Mouse (Mus musculus) forelimb bud, embryonic 11.5 days (tissue): Measurements from ENCODE around the gene Tspan9.
A peak's percentile ranks its signal among the peaks of the same experiment; 100 is the strongest.

Experiments
- DNase-seq: peaks from one replicate; pipeline ENCODE4 v3.0.0-alpha.2; 2012; ENCODE audit warnings: low read depth, low spot score

The Tspan9 gene

DNA sequence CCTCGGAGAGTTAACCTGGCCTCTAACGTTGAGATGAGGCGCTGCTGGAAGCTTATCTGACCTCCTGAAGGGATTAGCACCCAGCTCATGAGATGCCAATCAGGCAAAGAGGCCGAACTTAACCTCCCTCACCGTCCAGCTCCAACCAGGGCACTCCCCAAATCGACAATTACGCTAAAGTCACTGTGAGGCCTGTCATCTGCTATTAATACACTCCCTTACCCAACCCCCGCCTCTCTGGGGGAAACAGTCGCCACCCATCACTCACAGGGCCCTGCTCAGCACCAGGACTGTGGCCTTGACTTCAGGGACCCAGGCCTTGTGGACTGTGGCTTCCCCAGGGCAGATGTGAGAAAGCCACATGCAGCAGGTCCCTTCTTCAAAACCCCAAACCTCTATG lies 157.0 kb downstream of the Tspan9 start:
- DNase-seq = no peak

DNA sequence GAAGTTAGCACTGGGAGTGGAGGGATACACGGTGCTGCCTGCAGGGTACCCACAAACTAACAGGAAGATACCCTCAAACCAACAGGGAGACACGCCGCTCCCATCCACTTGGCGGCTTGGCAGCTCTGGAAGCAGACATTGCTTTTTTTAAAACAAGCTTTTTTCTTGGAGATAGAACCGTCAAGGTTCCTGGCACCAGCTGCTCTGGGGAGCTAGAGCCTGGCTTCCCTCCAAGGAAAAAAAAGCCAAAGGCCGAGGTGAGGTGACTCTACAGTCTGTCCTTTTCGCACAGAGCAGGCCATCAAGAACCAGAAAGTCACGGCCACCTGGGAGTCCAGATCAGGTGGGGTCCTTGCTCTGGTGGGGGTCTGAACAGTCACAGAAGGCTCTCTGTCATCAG lies 162.2 kb downstream of the Tspan9 start:
- DNase-seq = no peak

DNA sequence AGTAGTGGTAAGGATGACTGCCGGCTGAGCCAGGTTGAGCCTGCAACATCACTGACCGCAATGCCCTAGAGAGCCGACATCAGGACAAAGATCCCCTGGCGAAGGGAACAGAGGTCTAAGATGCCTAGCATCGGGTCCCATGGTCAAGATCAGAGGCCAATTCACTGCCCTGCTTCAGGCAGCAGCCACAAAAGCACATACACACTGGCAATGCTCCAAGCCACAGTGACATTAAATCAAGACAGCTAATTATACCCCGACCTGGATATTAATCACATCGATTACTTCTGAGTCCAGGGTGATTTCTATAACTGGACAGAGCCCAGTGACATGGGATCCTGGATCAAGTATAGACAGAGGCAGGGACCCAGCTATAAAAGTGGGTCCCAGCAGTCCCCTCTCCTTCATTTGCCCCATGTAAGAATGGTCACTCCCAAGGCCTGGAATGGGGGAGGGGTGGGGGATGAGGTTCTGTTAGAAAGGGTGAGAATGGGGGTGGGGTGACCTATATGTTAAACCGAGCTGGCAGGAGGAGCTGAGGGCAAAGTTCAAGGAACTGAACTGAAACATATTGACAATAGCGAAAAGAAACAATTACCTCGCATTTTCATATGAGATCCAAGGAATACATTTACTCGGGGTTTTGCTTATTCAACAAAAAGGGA lies 162.9 kb downstream of the Tspan9 start:
- no peak for DNase-seq

DNA sequence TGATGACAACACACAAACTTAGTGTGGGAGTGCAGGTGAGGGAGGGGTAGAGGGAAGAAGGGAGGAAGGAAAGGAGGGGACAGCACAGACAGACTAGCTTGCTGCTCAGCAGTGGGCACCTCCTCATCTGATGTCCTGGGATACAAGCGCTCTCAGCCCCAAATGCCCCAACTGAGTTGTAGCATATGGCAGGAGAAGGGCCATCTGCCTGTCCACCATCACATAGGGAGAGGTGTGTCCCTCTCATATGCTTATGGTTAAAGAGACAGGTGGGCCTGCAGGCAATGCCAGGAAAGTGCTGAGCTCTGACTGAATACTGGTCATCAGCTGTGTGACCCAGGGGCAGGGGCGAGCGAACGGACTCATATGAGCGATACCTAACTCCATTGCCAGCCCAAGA lies 163.6 kb downstream of the Tspan9 start:
- no peak for DNase-seq

DNA sequence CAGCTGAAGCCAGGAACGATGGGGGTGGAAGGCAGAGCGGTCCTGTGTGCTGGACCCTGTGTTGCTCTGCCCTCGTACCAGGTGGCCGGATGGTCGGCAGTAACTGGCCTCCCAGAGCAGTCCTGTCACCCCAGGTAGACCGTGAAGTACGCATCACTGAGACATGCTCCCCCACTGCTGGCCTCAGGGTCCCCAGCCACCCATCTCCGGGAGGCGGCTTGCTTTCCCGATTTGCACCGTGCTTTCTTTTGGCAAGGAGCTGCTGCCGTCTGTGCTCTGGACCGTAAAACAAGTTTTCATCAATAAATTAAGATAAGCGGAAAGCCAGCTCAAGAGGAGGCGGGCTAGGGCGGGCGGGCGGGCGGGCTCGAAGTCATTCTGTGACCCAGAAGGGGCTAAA lies 164.5 kb downstream of the Tspan9 start:
- no peak for DNase-seq

DNA sequence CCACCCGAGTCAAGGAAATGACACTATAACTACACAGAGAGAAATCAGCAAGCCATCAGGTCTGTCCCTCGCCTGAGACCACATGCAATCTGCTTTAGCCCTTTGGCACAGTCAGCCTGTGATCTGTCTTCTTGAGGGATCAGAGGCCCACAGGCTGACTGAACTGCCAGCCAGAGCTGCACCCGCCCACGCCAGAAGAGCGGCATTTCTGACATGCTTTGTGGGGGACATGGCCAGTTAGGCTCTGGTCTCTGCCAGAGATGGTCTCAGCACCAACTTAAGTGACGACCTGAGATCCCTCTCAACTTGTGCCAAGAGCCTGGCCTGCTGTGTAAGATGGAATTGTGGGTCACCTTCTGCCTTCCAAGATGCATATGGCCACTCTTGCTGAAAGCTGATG lies 166.7 kb downstream of the Tspan9 start:
- DNase-seq = no peak

DNA sequence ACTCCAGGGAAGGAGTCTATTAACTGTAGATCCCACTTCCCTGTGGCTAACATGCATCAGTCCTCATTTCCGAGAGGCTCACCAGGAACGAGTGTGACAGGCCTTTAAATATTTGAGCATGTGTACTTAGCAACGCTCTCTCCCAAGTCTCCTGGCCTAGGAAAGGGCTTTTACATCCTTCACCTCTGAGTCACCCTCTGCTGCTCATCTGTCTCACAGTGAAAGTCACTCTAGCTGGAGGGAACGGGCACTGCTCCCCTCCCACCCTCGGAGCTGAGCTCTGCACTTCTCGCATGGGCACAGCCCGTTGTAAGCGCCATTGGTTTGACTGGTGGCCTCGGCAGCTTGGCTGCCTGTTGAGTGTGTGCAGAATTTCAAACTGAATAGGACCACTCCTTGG lies 169.4 kb downstream of the Tspan9 start:
- peak; percentile 65 for DNase-seq

DNA sequence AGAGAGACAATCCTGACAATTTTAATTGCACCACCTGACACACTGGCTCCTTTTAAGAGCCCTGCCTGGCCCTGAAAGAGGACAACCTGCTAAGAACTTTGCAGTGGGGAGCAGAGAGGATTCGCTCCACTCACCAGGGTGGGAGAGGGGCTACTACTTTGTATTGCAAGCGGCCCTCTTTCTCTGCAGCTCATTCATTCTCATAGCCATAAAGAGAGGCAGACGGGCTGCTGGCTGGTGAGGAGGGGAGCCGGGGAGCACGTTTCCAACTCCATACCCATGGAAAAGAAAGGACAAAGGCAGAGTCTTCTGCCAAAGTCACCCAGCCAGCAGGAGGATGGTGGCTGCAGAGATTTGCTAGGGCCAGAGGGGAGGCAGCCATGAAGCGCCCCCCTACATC lies 169.8 kb downstream of the Tspan9 start:
- DNase-seq = no peak

DNA sequence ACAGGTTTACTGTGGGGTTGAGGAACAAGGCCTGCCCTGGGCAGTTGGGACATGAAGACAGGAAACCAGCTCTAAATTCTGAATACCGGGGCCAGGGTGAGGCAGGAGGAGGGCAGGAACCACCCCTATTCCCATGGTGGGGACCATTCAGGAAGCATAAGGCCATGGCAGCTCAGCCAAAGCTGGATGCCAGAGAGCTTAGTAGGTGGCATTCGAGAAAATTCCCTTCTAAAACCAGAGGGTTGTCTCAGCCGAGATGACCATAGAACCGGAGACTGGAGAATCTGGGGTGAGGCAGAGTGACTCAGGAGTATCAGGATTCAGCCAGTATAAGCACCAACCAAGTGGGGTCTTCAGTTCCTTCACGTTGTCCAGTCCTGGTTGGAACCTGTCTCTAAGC lies 171.5 kb downstream of the Tspan9 start:
- DNase-seq = no peak

DNA sequence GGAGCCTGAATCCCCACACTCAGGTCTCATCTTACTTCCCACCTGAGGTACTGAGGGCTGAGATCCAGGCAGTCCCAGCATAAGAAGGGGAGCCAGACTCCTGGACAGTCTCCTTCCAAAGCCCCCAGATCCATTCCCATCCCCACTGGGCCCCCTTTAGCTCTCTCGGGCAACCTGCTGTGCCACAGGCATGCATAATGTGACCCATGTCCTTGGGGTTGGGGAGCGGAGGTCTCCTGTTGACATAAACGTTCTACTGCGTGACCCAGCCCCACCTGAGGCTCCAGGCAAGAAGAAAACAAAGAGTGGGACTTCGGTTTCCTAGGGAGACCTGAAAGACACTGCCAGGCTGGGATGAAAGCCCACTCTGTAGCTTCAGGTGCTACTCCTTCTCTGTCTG lies 172.5 kb downstream of the Tspan9 start:
- DNase-seq = no peak

DNA sequence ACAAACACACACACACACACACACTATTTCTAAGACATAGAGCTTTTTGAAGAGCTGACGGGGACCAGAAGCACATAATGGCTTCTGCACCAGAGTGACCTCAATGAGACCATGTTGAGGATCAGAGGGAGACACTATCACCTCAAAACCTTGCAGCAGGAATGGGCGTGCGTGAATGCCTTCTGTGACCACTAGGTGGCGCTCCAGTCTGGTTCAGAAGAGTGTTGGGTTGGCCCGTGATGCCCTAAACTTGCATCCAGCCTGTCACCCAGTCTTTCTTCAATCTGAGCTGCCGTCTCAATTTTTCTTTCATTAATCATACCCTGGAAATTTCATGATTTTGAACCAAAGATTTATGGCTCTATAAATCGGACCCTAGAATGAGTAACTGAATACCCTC lies 173.3 kb downstream of the Tspan9 start:
- peak; percentile 82 for DNase-seq

DNA sequence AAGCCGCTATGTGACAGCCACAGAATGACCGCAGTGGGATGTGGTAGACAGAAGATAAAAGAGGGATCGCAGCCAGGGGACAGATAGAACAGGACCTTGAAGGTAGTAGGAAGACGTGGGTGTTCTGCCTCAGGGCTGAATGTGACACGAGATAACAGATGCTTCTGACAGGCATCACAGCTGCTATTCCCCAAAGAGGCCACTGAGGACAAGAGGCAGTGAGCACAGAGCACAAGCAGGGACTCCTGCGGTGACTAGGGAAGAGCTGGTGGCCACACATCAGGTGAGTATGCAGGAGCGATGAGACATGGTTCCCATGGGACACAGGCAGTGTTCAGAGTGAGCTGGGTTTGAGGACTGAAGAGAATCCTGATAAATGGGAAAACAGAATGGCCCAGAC lies 173.7 kb downstream of the Tspan9 start:
- no peak for DNase-seq

DNA sequence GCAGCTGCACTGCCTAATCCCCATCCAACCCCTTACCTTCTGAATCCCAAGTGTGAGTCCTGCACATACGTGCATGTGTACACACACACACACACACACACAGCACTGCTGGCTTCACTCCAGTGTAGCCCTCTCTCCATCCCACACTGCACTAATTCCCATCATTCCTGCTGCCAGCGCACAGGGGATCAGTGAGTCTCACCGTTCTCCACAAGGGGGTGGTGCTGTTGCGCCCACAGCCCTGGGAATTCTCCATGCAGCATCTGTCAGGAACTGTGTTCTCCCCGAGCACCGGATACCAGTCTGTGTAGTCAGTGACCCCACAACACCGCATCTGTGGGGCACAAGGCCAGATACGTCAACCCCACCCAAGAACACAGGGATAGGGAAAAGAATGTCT lies 177.9 kb downstream of the Tspan9 start:
- DNase-seq = peak; percentile 24

DNA sequence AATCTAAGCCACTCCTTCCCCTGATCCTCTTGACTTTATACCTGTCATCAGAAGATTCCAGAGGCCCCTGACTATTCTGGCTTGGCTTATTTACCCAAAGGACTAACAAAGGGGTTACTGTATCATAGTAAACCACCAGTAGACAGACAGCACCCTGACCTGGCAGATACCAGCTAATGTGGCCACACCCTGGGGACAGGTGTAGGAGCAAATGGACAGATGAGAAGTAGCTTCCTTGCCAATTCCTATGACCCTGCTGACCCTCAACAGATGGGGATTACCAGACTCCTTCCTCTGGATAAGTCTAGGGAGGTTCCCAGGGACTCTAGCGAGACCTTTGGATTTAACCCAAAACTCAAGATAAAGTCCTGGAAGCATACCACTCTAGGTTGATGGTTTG lies 183.2 kb downstream of the Tspan9 start:
- DNase-seq = no peak

DNA sequence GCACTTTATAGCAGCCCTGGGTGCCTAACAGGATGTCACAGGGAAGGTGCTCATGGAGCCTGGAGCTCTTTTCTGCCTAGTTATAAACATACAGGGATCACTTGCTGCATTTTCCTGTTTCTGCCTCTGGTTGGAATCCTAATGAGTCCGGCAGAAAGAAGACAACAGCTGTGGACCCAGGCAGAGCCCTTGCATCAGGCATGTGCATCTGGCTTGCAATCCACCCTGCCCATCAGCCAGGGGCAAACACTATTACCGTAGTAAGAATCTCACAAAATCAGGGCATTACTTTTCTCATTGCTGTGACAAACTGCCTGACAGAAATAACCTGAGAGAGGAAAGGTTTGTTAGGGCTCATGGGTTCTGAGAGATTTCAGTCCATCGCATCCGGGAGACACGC lies 187.2 kb downstream of the Tspan9 start:
- no peak for DNase-seq

DNA sequence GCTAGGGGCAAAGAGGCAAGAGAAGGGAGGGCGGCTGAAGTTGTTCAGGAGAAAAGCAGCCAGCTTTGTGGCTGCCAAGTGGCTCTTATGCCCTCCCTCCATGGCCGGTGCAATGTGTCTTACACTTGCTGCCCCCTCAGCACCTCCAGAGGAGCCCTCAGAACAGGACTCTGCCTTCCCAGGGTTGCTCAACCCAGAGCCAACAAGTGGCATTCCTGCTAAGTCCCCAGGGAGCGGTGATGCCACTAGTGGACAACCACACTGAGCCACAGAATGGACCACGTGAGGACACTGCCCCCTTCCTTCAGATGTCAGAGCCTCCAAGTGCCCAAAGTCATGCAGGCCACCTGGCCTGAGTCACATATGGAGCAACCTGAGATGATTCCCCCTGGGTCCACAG lies 190.3 kb downstream of the Tspan9 start:
- no peak for DNase-seq

DNA sequence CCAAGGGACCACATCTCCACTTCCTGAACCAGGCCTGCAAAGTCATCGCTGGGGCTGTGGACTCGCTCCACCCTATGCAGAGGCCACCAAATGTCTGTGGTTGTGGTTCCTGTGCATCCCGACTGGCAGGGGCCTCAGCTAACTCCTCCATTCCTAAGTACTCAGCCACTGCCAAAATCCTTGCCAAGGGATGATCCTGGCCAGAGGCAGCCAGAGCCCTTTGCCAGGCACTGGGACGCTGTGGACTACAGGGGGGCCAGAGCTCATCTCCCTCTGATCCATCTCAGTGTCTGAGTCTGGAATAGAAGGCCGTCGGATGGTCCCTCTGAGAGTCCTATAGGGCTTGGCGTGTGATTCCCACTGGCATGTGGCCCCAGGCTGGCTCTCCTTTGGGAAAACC lies 193.5 kb downstream of the Tspan9 start:
- no peak for DNase-seq

DNA sequence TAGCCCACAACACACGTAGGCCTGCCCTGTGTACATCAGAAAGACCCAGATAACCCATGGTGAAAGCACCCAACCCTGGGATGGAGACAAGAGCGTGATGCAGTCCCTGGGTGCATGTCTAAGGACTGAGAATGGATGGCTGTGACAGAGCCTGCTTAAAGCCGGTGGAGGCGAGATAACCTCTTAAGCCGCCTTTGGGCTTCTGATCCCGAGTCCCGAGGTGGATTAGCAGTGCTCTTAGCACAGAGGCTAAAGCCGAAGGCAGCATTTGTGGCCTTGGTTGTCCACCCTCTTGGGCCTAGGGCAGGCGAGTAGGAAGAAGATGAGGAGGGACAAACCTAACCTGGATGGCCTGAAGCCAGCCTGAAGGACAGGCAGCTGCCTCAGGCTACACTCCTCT lies 194.7 kb downstream of the Tspan9 start:
- DNase-seq = no peak

DNA sequence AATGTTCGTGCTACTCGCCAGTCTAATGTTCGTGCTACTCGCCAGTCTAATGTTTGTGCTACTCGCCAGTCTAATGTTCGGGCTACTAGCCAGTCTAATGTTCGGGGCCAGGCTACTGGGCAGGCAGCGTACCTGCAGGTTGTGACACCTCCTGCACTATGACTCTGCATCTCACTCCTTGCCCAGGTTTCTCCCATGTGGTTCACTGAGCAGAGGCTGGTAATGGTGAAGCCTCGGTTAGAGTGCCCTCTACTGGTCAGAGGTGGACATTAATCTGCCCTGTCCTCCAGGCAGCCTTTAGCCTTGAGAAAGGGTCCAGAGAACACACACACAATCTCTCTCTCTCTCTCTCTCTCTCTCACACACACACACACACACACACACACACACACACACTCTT lies 197.7 kb downstream of the Tspan9 start:
- DNase-seq = peak; percentile 82

DNA sequence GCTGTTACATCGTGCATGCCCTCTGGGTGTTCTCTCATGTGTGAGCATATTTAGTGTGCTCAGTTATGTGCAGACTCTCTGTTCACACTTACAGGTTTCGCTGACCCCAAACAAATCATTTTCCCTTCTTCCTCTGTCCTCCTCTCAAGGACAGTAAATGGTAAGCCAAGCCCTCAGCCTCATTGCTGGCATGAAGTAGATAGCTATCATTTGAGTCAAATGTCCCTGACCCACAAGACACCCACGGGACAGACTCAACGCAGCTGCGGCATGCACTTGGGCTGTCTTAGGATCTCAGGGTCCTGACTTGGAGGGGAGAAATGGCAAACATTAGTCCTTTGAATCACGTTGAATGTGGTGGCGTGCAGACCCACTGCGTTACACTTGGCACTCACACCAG lies 201.0 kb downstream of the Tspan9 start:
- DNase-seq = no peak

DNA sequence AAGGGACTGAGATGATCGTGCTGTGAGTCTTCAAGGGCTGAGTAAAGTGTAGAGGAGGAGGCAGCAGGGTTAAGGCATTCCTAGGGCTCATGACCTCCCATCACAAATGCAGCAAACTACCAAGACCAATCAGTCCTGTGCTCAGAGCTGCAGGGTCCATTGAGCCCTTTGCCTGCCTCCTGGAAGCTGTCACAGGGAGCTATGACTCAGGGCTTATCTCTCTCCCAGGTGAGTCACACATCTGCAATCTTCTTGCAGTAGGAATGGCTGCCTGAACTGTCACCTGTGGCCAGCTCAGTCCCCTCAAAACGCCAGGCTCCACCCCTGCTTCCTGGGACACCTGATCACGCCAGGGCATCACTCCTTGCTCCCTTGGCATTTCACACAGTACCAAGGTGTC lies 208.3 kb downstream of the Tspan9 start:
- DNase-seq = no peak

DNA sequence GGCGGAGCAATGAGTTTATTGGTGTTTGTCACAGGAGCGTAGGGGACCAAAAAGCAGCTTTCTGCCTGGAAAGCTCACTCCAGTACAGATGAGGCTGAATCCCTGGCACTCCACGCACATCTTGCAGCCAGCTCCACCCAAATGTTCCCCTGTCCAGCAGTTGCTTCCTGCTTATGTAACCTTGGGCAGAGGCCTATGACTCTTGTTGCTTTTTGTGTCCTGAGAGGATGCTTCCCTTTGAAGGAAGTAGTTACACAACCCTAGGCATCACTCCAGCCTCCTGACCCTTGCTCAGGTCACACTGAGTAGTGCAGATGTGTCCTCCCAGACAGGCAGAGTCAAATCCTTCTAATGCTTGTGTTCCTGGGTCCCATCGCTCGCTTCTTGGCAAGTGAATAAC lies 209.6 kb downstream of the Tspan9 start:
- DNase-seq = no peak

DNA sequence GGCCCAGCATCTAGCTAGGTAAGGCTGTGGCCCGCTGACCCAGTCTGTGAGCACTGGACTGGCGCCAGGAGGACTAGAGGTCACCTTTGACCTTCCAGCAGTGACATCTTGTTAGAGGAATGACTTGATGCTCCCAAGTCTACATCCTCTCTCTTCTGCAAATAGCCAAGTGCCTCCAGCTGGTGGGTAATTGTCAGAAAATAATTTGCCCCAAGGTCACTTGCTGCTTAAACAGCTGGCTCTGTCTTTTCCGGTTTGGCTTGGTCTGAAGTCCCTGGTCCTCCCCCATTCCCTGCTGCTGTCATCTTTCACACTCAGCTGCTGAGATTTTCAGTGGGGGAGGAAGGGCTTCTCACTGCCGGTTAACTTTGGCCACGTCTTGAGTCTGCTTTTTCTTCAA lies 210.7 kb downstream of the Tspan9 start:
- DNase-seq = peak; percentile 30

DNA sequence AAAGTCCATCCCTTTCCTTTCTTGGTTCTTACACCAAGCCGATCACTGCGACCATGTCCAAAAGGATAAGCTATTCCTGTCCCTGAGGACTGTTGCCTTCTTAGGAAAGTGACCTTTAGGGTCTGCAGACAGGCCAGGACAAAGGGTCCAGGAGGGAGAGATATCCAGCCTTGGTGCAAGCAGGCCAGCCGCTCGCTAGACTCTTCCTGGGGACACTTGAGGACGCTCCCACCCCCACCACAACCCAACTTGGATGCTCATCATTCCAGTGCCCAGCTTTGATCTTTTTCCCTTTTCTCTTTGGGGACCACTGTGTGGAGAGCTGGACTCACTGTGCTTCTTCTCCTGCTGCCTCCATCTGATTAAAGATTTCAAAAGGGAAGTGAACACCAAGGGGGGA lies 214.7 kb downstream of the Tspan9 start:
- no peak for DNase-seq
